Mouse (Mus musculus) cerebellum, adult 8-10 months (tissue): ENCODE data around the gene Dph5.

Source experiments
- DNase-seq: peaks from one replicate; pipeline ENCODE4 v3.0.0; 2022

Dph5 gene

DNA sequence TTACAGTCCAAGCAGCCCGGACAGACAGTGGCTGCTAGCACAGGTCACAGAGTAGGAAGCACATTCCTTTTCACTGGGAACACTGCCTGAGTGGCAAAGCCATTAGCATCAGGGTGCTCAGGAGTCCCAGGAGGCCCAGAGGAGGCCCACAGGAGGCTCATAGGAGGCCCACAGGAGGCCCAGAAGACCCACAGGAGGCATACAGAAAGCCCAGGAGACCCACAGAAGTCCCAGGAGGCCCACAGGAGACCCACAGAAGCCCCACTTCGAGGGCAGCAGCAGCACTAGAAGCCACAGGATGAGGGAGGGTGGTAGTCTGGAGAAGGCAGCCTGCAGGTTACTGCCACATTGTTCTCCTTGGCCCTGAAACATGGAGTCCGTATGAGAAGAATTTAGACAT, 65.5 kb downstream of the Dph5 start:
- no peak for DNase-seq

DNA sequence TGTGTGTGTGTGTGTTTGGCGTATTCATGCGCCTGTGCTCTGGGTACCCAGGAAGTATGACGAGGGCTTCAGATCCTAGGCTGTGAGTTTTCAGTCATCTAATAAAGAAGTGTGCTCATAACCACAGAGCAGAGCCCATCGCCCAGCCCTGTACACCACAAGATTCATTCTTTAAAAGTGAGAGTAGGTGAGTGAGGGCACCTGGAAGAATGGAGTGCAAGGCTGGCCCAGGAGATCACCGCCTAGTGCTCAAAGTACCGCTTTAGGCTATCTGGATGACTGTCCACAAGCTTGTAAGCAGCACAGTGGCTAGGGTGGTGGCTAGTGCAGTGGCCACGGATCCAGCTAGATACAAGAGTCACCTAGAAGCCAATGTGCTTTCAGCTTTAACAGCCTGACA, 69.6 kb downstream of the Dph5 start:
- DNase-seq: no peak

GRCm38 (mm10) chr3:115961311-115962027, 73.8 kb downstream of the Dph5 start:
- no peak for DNase-seq

DNA sequence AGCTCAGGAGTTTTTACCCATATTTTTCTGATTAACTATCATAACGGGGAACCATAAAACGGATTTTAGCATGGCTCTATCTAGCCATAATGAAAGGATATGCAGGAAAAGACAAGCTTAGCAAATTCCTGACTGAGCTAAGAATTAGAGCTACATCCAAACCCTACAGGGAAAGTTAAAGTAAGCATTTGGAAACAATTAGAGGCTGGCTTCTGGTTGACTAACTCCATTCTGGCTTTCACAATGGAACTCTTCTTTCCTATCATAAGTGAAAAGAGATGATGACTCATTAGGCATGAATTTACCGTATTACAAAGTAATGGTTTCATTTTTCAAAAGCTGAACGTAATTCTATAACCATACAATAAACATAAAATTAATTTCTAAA, 74.4 kb downstream of the Dph5 start:
- DNase-seq: no peak

DNA sequence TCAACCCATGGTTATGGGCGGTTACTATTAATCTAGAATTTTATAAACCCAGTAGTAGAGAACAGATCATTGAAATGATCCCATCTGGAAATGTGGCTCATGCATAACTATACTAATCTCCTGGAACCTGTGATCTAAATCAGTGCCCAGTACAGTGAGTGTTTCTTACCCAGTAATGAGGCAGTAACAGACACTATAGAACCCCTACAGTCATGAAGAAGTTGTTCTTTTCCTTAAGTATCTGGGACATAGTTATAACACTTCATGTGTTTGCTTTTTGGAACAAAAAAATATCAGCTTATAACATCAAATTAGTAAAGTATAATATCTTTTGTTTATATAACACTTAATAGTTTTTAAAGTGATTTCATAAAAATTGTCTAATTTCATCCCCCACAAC, 76.0 kb downstream of the Dph5 start:
- no peak for DNase-seq

DNA sequence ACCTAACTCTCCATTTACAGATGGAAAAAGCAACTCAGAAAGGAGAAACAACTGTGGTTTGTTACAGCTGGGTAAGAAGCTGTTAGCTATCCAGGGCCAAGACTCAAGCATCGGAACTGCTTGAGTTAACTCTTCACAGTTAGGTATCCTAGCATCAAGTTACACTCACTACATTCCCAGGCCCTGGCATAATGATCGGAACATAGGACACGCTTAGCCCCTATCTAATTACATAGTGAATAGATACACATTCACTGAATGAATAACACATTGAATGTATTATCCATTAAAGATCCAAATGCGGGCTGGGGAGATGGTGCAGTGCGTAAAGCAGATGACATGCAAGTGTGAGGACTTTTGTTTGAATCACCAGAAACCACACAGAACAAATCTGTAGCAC, 76.4 kb downstream of the Dph5 start:
- DNase-seq: no peak

DNA sequence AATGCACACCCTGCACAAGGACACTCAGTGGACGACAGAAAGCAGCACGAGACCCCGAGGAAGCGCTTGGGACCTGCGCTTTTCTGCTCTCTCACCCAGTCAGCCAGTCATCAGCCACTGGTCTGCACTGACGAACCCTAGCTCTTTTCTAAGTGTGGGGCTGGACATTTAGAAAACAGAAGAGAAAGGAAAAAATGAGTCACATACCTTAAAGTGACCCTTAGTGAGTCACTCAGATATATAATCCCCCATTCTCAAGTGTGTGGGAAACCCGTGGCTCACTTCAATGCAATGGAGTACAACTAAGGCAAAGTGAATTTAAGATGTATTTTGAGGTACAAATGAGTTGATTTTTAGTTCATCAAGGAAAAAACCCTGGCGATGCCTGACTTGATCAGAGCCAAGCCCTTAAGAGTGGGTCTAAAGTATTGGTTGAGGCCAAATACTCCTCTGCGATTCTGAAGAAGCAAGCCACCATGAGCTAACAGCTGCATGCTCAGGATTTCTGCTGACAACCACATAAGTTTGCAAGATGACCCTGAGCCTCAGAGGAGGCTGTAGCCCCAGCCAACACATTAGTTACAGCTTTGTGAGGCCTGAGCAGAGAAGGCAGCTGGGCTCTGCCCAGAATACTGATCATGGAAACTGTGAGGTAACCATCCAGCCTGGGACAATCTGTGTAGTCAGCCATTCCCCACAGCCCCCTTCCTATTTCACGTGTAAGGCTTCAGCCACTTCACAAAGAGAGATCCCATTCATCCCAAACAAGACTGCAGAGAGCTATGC, 81.3 kb downstream of the Dph5 start:
- DNase-seq: no peak

GRCm38 (mm10) chr3:115971045-115971785, 83.6 kb downstream of the Dph5 start:
- no peak for DNase-seq

DNA sequence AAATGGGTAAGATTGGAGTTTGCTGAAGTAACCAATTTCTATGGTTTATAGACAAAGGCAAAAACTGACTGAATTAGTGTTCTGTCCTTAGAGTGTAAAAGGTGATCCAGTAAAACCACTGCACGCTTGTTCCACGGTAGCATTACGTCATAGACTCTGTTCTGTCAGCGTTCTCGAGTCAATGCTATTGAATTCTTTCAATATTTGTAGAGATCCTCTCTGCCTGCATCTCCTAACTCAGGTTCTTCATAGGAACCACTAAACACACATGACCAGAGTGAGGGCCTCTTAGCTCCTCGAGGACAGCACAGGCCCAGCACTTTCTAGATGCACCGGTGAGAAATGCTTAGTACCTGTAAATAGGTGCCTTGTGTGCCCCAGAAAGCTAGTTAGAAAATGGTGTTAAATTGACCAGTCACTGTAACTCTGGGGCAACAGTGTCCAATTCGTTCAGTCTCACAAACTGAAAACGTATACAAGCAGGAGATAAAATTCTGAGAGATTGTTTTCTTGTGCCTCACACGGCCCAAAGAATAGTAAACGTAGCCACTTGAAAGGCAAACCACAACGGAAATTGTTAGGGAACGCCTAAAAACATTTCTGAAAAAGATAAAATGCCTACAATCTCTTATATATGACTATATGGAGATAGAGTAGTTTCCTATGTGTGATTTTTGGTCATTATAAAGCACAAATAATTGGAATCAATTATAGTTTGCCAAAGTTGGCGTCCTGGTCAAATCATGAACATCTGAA, 84.4 kb downstream of the Dph5 start:
- DNase-seq: no peak

DNA sequence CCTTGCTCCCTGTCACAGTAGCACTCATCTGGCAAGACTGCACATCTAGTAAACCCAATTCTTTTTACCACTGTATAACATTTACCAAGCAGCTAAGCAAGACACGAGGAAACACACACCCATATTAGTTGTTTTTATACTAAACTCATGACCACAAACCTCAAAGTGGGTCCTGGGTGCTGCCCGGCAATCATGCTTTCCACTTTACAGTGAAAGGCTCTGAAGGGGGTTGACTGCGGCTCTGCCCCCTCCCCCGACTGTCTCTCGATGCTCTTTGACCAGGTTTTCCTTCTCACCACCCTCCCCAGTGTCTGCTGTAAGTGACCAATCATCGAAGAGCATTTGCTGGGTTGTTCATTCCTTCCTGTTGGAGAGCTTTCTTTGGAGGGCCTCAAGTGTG, 86.6 kb downstream of the Dph5 start:
- DNase-seq: no peak

DNA sequence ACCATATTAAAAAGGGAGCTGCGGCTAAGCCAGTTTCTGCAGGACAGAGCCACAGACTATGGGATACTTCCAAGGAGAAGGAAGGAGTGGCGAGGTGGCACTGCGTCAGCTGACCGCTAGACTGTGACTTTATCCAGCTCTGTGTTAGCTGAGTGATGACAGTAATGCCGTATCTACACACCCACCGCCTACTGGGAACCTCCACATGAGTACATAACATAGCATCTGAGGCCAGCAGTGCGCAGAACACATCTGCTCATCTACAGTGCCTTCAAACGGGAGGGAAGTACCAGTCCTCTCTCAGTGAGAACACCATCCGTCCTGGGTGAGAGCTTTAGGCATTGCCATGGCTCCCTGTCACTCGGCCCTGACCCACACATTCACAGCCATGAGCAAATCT, 87.4 kb downstream of the Dph5 start:
- DNase-seq: no peak

DNA sequence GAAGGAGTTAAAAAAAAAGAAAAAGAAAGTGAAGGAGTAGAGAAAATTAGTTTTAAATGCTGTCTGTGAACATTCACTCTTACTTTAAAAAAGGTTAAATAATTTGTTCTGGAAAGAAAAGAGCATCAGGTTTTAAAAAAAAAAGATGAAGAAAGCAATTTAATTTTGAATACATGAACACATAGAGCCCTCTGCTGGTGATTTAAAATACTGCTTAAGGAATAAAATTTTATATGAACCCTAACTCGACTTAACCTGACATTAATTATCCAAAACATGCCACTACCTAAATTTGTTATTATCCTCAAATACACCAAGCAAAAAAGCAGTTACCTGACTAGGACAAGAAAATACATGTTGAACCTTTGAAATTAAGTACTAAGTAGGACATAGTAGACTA, 91.4 kb downstream of the Dph5 start:
- no peak for DNase-seq

DNA sequence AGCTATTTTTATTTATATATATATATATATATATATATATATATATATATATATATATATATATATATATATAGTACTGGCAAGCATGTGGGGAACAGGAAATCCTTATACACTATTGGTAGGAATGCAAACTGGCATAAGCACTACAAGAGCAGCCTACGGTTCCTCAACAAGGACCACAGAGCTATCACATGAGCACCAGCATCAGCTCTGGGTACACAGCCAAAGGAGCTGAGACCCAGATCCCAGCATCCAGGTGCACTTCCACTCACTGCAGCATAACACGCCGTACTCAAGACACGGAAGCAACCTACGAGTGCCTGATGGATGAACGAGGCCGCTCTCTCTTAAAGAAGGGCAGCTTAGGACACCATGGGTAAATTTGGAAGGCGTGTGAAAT, 95.6 kb downstream of the Dph5 start:
- DNase-seq: no peak
